8 mouse cellular contexts compared by ENCODE assay signal in the genomic region with DNA sequence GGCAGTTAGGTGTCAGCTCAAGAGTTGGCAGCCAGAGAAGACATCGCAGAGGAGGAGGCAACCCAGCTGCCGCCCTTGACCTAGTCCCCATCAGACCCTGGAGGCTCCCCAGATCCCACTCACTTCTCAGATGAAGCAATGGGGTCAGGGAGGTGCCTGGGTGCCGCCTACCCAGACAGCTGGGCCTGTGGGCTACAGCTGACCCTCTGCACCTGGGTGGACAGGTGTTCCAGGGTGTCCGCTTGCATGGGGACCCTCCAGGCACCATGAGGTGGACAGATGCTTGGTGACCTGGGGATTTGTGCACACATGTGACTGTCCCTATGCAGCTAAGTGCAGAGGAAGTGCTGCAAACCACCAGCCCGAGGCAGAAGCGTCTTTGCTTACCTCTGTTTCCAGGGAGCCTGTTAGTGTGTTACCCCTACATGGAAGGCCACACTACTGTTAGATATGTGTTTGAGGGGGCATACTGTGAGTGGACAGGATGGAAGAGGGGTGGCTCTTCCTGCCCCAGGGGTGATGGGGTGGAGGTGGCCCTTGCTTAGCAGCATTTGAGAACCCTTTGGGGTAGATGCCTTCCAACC. TPM values are rescaled to one million over a fixed set of nuclear protein-coding genes. Genes with fewer than 3 reads are reported as not detected.
DNase-seq lines count a peak whose midpoint lies in the region.
"Had no signal": no experiment of that assay in that cellular context is flagged by ENCODE, and none has a peak within 500 bp of the region (broad histone marks: within the 10 kb centered on the region; RNA-seq: fewer than 3 reads in every experiment).

No protein-coding gene starts in this region.

- DNase-seq in kidney, adult 11 months = peak; percentile 23
- DNase-seq in kidney, postnatal 4 days = no peak
- DNase-seq in thymus, postnatal 0 days (ENCODE audit: low spot score) = peak; percentile 46
- no peak for DNase-seq in thymus, adult 18-20 months
- no peak for DNase-seq in limb, embryonic 10.5 days (ENCODE audit: low spot score)
- no peak for DNase-seq in embryo, embryonic 9.5 days (ENCODE audit: extremely low spot score)
- DNase-seq in cerebellum, adult 11 months = no peak

- H3K27me3 ChIP-seq in limb, embryonic 10.5 days (ENCODE audit: low read depth, poor library complexity, severe bottlenecking) = no peaks in the 10 kb centered on the region
- H3K27me3 ChIP-seq: midbrain, embryonic 15.5 days had no signal

- 72% methylated on average over 6 of the region's 6 CpGs for WGBS in limb, embryonic 10.5 days

- peaks cover 18% of the 10 kb centered on the region; the same call in 1 of the 2 replicates for H3K36me3 ChIP-seq in limb, embryonic 10.5 days
- H3K36me3 ChIP-seq: midbrain, embryonic 15.5 days had no signal

- peak overlapping the region; percentile 87 for H3K27ac ChIP-seq in limb, embryonic 10.5 days
- H3K27ac ChIP-seq: midbrain, embryonic 15.5 days had no signal

- H3K4me3 ChIP-seq in limb, embryonic 10.5 days = peak overlapping the region; percentile 20; the same call in 1 of the 2 replicates
- H3K4me3 ChIP-seq: midbrain, embryonic 15.5 days had no signal

- peaks cover 91% of the 10 kb centered on the region for H3K4me1 ChIP-seq in limb, embryonic 10.5 days

- H3K9me3 ChIP-seq in limb, embryonic 10.5 days (replicated peaks) = no peaks in the 10 kb centered on the region
- H3K9me3 ChIP-seq: midbrain, embryonic 15.5 days had no signal

RNA-seq across cellular contexts. Expression of gene Cirbp, which starts 3.0 kb away (rescaled TPM):
- polyA plus RNA-seq in thymus, postnatal 0 days (2015; fragmentation: Nextera tagmentation; extraction: Ambion mirVana) = 226 and 376 TPM in 2 replicates
- polyA plus RNA-seq in limb, embryonic 10.5 days (2016; fragmentation: Nextera tagmentation; extraction: Ambion mirVana) = 90.7 and 129 TPM in 2 replicates

RNA-seq across cellular contexts. Expression of gene 1600002K03Rik, which starts 9.9 kb away (rescaled TPM):
- polyA plus RNA-seq in thymus, postnatal 0 days (2015; fragmentation: Nextera tagmentation; extraction: Ambion mirVana) = 15.3 and 15.4 TPM in 2 replicates
- polyA plus RNA-seq in limb, embryonic 10.5 days (2016; fragmentation: Nextera tagmentation; extraction: Ambion mirVana) = 8.7 and 13.1 TPM in 2 replicates

RNA-seq across cellular contexts. Expression of gene Midn, which starts 14.7 kb away (rescaled TPM):
- 13.1 and 18.8 TPM in 2 replicates for polyA plus RNA-seq in thymus, postnatal 0 days (2015; fragmentation: Nextera tagmentation; extraction: Ambion mirVana)
- 26.2 and 27.1 TPM in 2 replicates for polyA plus RNA-seq in limb, embryonic 10.5 days (2016; fragmentation: Nextera tagmentation; extraction: Ambion mirVana)

RNA-seq across cellular contexts. Expression of gene Efna2, which starts 16.5 kb away (rescaled TPM):
- polyA plus RNA-seq in thymus, postnatal 0 days (2015; fragmentation: Nextera tagmentation; extraction: Ambion mirVana) = 1.2 and 1.6 TPM in 2 replicates
- polyA plus RNA-seq in limb, embryonic 10.5 days (2016; fragmentation: Nextera tagmentation; extraction: Ambion mirVana) = 63.1 and 66.8 TPM in 2 replicates

RNA-seq across cellular contexts. Expression of gene Cbarp, which starts 22.2 kb away (rescaled TPM):
- 3.5 and 4.3 TPM in 2 replicates for polyA plus RNA-seq in thymus, postnatal 0 days (2015; fragmentation: Nextera tagmentation; extraction: Ambion mirVana)
- polyA plus RNA-seq in limb, embryonic 10.5 days (2016; fragmentation: Nextera tagmentation; extraction: Ambion mirVana) = 3.3 and 4.7 TPM in 2 replicates

Comparison
In these comparisons a context has a peak if more than half of its experiments do, and no peak if none do; other contexts are left out.
1. DNase-seq: peak in kidney, adult 11 months (single experiment) and thymus, postnatal 0 days (single experiment); none in kidney, postnatal 4 days (0 of 2), thymus, adult 18-20 months (0 of 2), limb, embryonic 10.5 days (single experiment), embryo, embryonic 9.5 days (single experiment) and cerebellum, adult 11 months (single experiment).